Mouse (Mus musculus) bone marrow macrophage, adult 2 months (primary cell): ENCODE data around the gene Atf2.

Source experiments
- CTCF ChIP-seq: IDR thresholded peaks from 2 replicates; pipeline ENCODE4 v1.5.1; 2012; ENCODE audit warnings: low read depth, mild to moderate bottlenecking, low read length, moderate library complexity
- POLR2A ChIP-seq: IDR thresholded peaks from 2 replicates; pipeline ENCODE4 v1.6.1; 2012; ENCODE audit warnings: mild to moderate bottlenecking, low read depth, low read length, borderline replicate concordance

- TF ChIP-seq POLR2A (no peak), CTCF (no peak)
These were observed 40.4 kb upstream of the Atf2 start for GRCm38 (mm10) chr2:73932676-73933313.
